Mouse (Mus musculus) limb, embryonic 13.5 days (tissue): ENCODE data around the gene Surf4. TPM values are rescaled to one million over a fixed set of nuclear protein-coding genes. Genes with fewer than 3 reads are reported as not detected.

Source experiments
- ATAC-seq: fragments of 200-750 bp; cut with Nextera tagmentation; 2 replicates; pipeline ENCODE4 v1.8.0; 2017; ENCODE audit warnings: low read depth, moderate number of reproducible peaks, moderate TSS enrichment; ENCODE audit not compliant: low FRiP score
- H3K27ac ChIP-seq: fragments of 300-500 bp; sonication (generic); 2 replicates; pipeline ENCODE4 v1.5.1; 2015; ENCODE audit warnings: inconsistent platforms, mild to moderate bottlenecking, moderate library complexity
- H3K27me3 ChIP-seq: fragments of 300-500 bp; sonication (generic); 2 replicates; pipeline ENCODE4 v1.6.1; 2015; ENCODE audit warnings: mild to moderate bottlenecking, inconsistent platforms
- H3K36me3 ChIP-seq: fragments of 300-500 bp; sonication (generic); 2 replicates; pipeline ENCODE4 v1.6.1; 2015; ENCODE audit warnings: inconsistent platforms, mild to moderate bottlenecking, moderate library complexity
- H3K4me1 ChIP-seq: fragments of 300-500 bp; sonication (generic); 2 replicates; pipeline ENCODE4 v1.6.1; 2015; ENCODE audit warnings: inconsistent platforms
- H3K4me2 ChIP-seq: fragments of 300-500 bp; sonication (generic); replicated peaks from 2 replicates; pipeline ENCODE4 v1.6.1; 2015; ENCODE audit warnings: inconsistent platforms, mild to moderate bottlenecking, moderate library complexity
- H3K4me3 ChIP-seq: fragments of 300-500 bp; sonication (generic); 2 replicates; pipeline ENCODE4 v1.5.1; 2015; ENCODE audit warnings: moderate library complexity, mild to moderate bottlenecking, inconsistent platforms
- H3K9ac ChIP-seq: fragments of 300-500 bp; sonication (generic); 2 replicates; pipeline ENCODE4 v1.6.1; 2015; ENCODE audit warnings: mild to moderate bottlenecking, inconsistent platforms
- H3K9me3 ChIP-seq: fragments of 300-500 bp; sonication (generic); 2 replicates; pipeline ENCODE4 v1.6.1; 2016; ENCODE audit warnings: inconsistent platforms
- WGBS: fragments of 180-500 bp; shearing (Covaris S2); methylation state at CpG from one replicate; pipeline ENCODE4 v1.1.7; 2015; 5-methylcytosine and 5-hydroxymethylcytosine counted together
- polyA plus RNA-seq: library from polyadenylated mRNA; unstranded; fragments of >200 nt; fragmentation: Nextera tagmentation; extraction: Ambion mirVana; gene quantifications from 2 replicates; pipeline ENCODE4 v1.2.1, GENCODE M21; 2015

Surf4 gene
- 254 and 280 TPM in 2 replicates for polyA plus RNA-seq

DNA sequence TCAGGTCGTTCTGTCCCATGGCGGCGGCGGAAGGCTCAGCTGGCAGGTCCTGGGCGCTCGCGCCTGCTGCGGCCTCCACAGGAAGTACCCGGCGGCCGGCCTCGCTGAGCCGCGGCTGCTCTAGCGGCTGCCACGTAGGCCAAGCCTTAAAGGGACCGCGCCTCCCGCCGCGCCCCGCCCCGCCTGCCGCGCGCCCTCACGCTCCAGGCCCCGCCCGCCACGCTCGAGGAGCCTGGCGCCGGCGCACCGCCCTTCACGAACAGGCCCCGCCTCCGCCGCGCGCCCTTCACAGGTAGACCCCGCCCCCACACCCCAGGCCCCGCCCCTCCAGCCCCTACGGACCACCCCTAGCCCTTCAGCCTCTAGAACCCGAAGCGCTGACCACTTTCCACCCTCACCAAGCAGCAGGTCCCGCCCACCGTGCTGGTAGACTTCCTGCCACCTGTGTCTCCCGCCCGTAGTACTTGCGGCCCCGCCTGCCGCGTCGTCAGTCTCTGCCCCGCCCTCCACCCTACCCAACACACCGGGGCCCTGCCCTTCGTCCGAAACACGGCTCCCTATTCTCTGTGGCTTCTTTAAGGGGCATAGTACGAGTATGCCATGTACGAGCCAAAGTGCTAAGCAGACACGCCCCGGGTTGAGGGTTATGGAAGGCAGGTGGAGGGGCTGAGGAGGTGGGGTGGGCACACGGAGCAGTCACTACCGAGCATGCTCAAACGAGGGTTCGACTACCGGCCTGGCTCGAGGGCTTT is at the start of gene Surf4, which contains the start of gene Stkld1:
Gene Surf4, minus strand, starts transcription at position 625 of the 752 bp plus-strand sequence.
Gene Stkld1, plus strand, starts transcription at position 744 of the 752 bp plus-strand sequence.
- peak within 1 kb of the TSS; percentile 82 for H3K4me2 ChIP-seq
- peak within 1 kb of the TSS; percentile 97 for H3K4me3 ChIP-seq
- no peaks in the 10 kb centered on the region for H3K27me3 ChIP-seq
- H3K36me3 ChIP-seq = peaks cover 33% of the 10 kb centered on the region
- H3K27ac ChIP-seq = peak within 1 kb of the TSS; percentile 91
- peaks cover 36% of the 10 kb centered on the region for H3K4me1 ChIP-seq
- H3K9me3 ChIP-seq = no peaks in the 10 kb centered on the region
- peak; percentile 94 for ATAC-seq
- H3K9ac ChIP-seq = peak within 1 kb of the TSS; percentile 100
- under 1% methylated on average over 58 of the region's 70 CpGs for WGBS

- Histone ChIP-seq H3K4me3 (no peak overlapping the region), H3K9me3 (no peaks in the 10 kb centered on the region), H3K27ac (no peak overlapping the region), H3K27me3 (peaks cover 7% of the 10 kb centered on the region; the same call in 1 of the 2 replicates), H3K9ac (no peak overlapping the region), H3K4me2 (no peak overlapping the region), H3K36me3 (no peaks in the 10 kb centered on the region), H3K4me1 (no peaks in the 10 kb centered on the region)
- WGBS = 85% methylated on average over 1 of the region's 1 CpGs
- no peak for ATAC-seq
Measured at GRCm38 (mm10) chr2:26980361-26980760, 46.6 kb upstream of the Surf4 start.

- no peak overlapping the region for H3K4me3 ChIP-seq
- no peak for ATAC-seq
- no peaks in the 10 kb centered on the region for H3K9me3 ChIP-seq
- H3K27ac ChIP-seq = no peak overlapping the region
- no peaks in the 10 kb centered on the region for H3K27me3 ChIP-seq
- no peak overlapping the region for H3K4me2 ChIP-seq
- 26% methylated on average over 4 of the region's 4 CpGs for WGBS
- H3K36me3 ChIP-seq = no peaks in the 10 kb centered on the region
- no peak overlapping the region for H3K9ac ChIP-seq
- no peaks in the 10 kb centered on the region for H3K4me1 ChIP-seq
Measured at GRCm38 (mm10) chr2:26973960-26974359, 40.2 kb upstream of the Surf4 start.

DNA sequence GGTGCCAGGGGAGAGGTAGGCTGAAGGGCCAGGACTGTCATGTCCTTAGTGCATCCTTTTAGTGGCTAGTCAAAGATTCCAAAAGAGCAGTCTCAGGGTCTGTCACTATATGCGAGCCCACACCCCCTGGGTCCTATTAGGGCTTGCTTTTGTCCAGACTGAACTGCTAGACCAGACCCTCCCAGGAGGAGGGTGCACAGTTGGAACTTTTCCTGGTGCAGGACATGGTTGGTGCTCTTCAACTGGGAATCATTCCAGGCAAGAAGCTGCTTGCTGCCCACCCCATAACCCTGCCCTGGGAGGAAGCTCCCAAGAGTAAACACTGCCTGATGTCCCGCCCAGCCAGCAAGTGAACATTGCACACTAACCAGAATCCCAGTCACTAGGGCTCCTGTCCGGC is 39.4 kb upstream of the Surf4 start, which contains the start of gene Adamts13:
Gene Adamts13, plus strand, starts transcription at position 301 of the 400 bp plus-strand sequence.
- ATAC-seq = no peak
- H3K9me3 ChIP-seq = no peaks in the 10 kb centered on the region
- H3K9ac ChIP-seq = 0 out of 2 replicates have a peak within 1 kb of the TSS, but pooled peaks have one; percentile 39
- H3K27ac ChIP-seq = no peak within 1 kb of the TSS
- H3K4me2 ChIP-seq = peak within 1 kb of the TSS; percentile 30; the same call in 1 of the 2 replicates
- H3K27me3 ChIP-seq = no peaks in the 10 kb centered on the region
- H3K36me3 ChIP-seq = no peaks in the 10 kb centered on the region
- WGBS = 71% methylated on average over 3 of the region's 3 CpGs
- H3K4me1 ChIP-seq = no peaks in the 10 kb centered on the region
- no peak within 1 kb of the TSS for H3K4me3 ChIP-seq

DNA sequence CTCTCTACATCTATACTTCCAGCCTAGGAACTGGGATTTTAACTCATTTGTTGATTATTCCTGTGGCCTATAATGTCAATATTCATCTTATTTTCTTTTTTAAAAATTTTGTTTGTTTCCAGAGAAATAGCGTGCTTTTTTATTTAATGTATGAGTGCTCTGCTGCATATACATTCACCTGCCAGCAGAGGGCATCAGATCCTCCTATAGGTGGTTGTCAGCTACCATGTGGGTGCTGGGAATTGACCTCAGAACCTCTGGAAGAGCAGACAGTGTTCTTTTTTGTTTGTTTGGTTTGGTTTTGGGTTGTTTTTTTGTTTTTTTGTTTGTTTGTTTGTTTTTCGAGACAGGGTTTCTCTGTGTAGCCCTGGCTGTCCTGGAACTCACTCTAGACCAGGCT is 33.5 kb upstream of the Surf4 start:
- Histone ChIP-seq H3K9ac (no peak overlapping the region), H3K36me3 (peaks cover 2% of the 10 kb centered on the region), H3K27ac (no peak overlapping the region), H3K27me3 (no peaks in the 10 kb centered on the region), H3K4me2 (no peak overlapping the region), H3K9me3 (no peaks in the 10 kb centered on the region), H3K4me1 (peaks cover 15% of the 10 kb centered on the region), H3K4me3 (no peak overlapping the region)
- ATAC-seq = no peak
- WGBS = 75% methylated on average over 2 of the region's 2 CpGs

- H3K4me1 ChIP-seq = peaks cover 25% of the 10 kb centered on the region
- no peaks in the 10 kb centered on the region for H3K9me3 ChIP-seq
- peak overlapping the region; percentile 71 for H3K4me2 ChIP-seq
- H3K27ac ChIP-seq = peak overlapping the region; percentile 98
- H3K4me3 ChIP-seq = peak overlapping the region; percentile 80
- WGBS = 14% methylated on average over 14 of the region's 14 CpGs
- H3K27me3 ChIP-seq = no peaks in the 10 kb centered on the region
- ATAC-seq = no peak
- peak overlapping the region; percentile 90 for H3K9ac ChIP-seq
- H3K36me3 ChIP-seq = peaks cover 25% of the 10 kb centered on the region
Measured at GRCm38 (mm10) chr2:26964724-26965370, 31.1 kb upstream of the Surf4 start.

- H3K4me1 ChIP-seq = peaks cover 25% of the 10 kb centered on the region
- no peaks in the 10 kb centered on the region for H3K9me3 ChIP-seq
- peak; percentile 96 for ATAC-seq
- WGBS = under 1% methylated on average over 50 of the region's 50 CpGs
- H3K27me3 ChIP-seq = no peaks in the 10 kb centered on the region
- peak within 1 kb of the TSS; percentile 98 for H3K27ac ChIP-seq
- H3K9ac ChIP-seq = peak within 1 kb of the TSS; percentile 90
- H3K4me2 ChIP-seq = peak within 1 kb of the TSS; percentile 71
- peak within 1 kb of the TSS; percentile 80 for H3K4me3 ChIP-seq
- H3K36me3 ChIP-seq = peaks cover 30% of the 10 kb centered on the region
Measured at GRCm38 (mm10) chr2:26963923-26964723, 30.4 kb upstream of the Surf4 start, which contains the start of gene Rexo4. Gene Rexo4 (minus strand): TSS chr2:26964386.

GRCm38 (mm10) chr2:26960756-26961155 is 27.0 kb upstream of the Surf4 start:
- Histone ChIP-seq H3K27ac (no peak overlapping the region), H3K9ac (peak overlapping the region; percentile 25; the same call in 1 of the 2 replicates), H3K4me1 (peaks cover 25% of the 10 kb centered on the region), H3K36me3 (peaks cover 62% of the 10 kb centered on the region), H3K4me2 (no peak overlapping the region), H3K9me3 (no peaks in the 10 kb centered on the region), H3K4me3 (no peak overlapping the region), H3K27me3 (no peaks in the 10 kb centered on the region)
- ATAC-seq = no peak
- WGBS = 75% methylated on average over 4 of the region's 4 CpGs

DNA sequence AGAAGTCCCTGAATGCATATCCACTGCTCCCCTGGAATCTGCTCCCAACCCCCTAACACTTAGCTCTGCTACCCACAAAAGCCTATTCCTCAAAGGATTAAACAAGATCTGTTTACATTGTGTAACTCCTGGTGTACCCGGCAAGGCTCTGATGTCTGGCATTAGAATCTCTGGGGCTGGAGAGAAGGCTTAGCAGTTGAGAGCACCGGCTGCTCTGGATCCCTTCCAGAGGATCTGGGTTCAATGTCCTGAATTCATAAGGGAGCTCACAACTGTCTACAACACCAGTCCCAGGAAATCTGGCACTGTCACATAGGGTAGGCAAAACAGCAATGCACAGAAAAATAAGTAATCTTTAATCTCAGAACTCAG is 23.7 kb upstream of the Surf4 start:
- no peak overlapping the region for H3K9ac ChIP-seq
- 86% methylated on average over 2 of the region's 2 CpGs for WGBS
- H3K4me3 ChIP-seq = no peak overlapping the region
- no peak for ATAC-seq
- peaks cover 95% of the 10 kb centered on the region for H3K36me3 ChIP-seq
- H3K27me3 ChIP-seq = no peaks in the 10 kb centered on the region
- H3K27ac ChIP-seq = no peak overlapping the region
- no peak overlapping the region for H3K4me2 ChIP-seq
- peaks cover 12% of the 10 kb centered on the region for H3K4me1 ChIP-seq
- H3K9me3 ChIP-seq = no peaks in the 10 kb centered on the region

DNA sequence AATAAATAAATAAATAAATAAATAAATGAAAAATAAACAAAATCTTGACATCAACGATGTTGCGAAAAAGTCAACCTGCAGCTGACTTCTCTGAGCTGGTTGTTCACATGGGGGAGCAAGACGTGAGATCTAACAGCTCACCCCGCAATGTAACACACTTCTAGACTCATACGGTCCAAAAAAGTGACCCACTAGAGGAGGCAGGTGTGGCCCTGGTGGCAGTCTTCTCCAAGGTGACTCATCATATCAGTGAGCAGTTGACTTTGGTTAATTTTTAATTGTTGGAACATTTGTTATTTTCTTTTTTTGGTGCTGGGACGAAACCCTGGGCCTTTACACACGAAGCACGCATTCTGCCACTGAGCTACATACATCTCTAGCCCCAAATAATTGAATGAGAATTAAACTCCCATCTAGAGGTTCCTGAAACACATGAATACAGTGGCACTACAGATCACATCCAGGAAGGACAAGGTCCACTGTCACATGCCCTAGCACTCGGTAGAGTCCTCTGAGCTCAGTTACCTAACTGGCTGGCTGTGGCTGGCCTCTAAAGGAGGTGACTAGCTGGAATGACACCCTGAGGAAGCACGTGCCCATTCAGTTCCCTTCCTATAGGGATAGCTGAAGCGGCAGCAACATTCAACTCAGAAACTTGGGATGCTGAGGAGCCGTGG is 23.2 kb upstream of the Surf4 start:
- H3K4me3 ChIP-seq = no peak overlapping the region
- peaks cover 95% of the 10 kb centered on the region for H3K36me3 ChIP-seq
- H3K9me3 ChIP-seq = no peaks in the 10 kb centered on the region
- H3K9ac ChIP-seq = no peak overlapping the region
- H3K4me1 ChIP-seq = peaks cover 8% of the 10 kb centered on the region
- no peaks in the 10 kb centered on the region for H3K27me3 ChIP-seq
- ATAC-seq = no peak
- 93% methylated on average over 12 of the region's 12 CpGs for WGBS
- H3K27ac ChIP-seq = no peak overlapping the region
- no peak overlapping the region for H3K4me2 ChIP-seq

GRCm38 (mm10) chr2:26954735-26955395 is 21.1 kb upstream of the Surf4 start:
- 89% methylated on average over 2 of the region's 2 CpGs for WGBS
- peaks cover 95% of the 10 kb centered on the region for H3K36me3 ChIP-seq
- H3K9ac ChIP-seq = no peak overlapping the region
- no peak overlapping the region for H3K4me3 ChIP-seq
- no peak overlapping the region for H3K27ac ChIP-seq
- H3K4me2 ChIP-seq = no peak overlapping the region
- no peak for ATAC-seq
- H3K27me3 ChIP-seq = no peaks in the 10 kb centered on the region
- no peaks in the 10 kb centered on the region for H3K9me3 ChIP-seq
- no peaks in the 10 kb centered on the region for H3K4me1 ChIP-seq
